Mouse (Mus musculus): ENCODE data around the gene Dhh. TPM values are rescaled to one million over a fixed set of nuclear protein-coding genes. Genes with fewer than 3 reads are reported as not detected.

The Dhh gene
- total RNA-seq, 1 experiment from 2014 or later = 3.5 TPM

DNA sequence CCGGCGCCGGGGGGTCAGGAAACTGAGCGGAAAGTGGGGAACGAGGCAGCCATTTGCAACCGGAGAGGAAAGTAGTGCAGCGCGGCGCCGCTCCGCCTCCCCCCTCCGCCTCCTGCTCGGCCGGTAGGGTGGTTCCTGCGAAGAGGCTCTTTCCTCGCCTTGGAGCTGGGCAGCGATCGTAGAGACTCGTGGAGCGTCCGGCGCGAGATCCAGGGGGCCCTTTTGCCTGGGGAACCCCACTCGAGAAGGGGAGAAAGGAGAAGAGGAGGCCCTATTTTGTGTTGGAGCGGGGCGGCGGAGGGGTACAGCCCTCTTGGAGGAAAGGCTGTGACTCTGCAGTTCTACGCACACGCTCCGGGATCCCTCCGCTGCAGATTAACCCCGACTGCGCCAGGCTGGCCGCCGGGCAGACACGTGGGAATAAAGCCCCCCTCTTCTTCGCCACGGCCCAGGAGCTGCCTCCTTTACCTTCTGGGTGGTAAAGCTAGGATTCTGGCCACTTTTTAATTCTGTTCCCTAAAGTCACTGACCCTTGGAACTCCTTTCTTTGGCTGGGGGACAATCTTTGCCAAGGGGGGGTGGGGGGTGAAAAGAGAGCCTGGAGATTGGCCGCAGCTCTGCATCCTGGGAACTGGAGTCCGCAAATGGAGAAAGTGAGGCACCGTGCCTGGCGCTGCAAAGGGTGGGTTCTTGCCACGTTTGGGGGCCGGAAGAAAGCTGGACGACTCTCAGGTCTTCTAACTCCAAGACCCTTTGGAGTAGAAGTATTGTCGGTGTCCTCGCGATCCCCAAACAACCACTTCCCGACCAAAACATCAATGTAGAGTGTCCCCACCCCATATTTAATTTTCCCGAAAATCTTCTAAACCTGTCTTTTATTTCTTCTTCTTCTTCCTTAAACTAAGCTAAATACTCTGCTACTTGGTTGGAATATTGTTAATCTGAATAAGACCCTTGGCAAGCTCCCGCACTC, 26.1 kb downstream of the Dhh start:
- peak; percentile 95 for DNase-seq

DNA sequence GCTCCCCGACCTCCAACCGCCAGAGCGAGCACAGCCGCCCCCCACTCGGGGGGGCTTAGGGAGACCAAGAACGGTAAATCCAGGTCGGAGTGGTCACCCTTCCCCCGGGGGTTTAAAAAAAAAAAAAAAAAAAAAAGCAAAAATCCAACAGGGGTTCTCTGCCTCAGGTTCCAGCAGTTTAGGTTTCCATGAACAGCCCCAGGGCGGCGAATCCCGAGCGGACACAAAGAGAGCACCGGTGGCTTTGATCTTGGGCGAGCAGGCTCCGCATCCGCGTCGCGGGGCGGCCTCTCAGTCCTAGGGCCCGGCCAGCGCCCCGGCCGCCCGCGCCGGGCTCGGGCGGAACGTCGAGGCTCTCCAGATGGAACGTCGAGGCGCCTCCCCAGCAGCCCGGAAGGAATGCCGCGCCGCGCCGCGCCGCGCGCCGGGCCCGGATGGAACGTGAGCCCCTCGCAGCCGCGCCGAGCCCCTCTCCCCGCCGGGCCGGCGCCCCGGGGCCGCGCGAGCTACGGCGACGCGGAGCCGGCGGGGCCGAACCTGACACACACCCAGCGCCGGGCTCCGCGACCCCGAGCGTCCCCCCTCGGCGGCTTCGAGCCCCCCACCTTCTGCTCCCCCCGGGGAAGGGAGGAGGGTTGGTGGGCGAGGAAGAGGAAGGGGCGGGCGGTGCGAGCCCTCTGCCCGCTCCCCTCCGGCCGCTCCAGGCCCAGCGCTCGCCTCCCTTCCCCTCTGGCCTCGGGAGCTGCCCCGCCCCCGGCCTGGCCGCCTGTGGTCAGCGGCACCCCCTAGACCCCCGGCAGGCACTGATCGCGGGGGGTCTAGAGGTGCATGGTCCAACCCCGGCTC, 27.0 kb downstream of the Dhh start, which contains the start of gene Kmt2d:
TSS of gene Kmt2d (minus strand) at position 135 of the 846 bp plus-strand sequence.
- DNase-seq = peak; percentile 64

DNA sequence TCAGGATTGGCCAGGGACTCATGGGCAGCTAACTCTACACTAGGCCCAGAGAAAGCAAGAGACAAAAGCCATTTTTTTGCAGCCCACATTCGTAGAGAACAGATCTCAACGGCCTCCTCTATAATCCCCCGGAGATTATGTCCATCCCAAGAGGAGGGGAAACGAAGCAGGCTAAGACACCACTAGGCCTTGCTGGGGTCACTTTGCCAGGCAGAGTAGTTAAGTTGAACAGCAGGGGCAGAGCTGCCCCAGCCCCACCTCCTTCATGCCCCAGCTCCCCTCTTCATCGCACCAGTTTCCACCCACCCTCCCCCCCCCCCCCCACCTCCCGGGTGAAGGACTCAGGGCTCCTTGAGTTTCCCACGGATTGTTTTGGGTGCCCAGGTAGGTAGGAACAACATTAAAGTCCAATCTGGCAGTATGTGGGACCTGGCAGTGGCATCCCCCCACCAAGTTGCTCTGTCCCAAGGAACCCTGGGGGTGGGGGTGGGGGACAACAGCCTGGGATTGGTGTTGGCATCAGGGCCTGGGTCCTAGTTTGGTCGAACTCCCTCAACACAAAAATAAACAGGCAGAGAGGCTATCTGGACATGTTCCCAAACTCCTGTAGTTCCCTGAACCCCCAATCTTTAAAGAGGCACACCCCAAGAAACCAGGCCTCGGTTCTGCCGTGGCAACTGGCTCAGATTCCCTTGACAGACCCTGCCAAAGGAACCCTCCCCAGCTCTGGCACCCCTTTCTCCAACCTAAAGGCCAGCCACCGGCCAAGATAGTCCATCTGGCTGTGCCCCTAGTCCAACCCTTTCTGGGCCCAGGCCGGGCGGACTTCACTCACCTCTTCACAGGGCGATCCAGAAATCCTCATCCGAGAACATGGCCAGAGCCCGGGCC, 27.9 kb downstream of the Dhh start:
- DNase-seq = peak; percentile 65

DNA sequence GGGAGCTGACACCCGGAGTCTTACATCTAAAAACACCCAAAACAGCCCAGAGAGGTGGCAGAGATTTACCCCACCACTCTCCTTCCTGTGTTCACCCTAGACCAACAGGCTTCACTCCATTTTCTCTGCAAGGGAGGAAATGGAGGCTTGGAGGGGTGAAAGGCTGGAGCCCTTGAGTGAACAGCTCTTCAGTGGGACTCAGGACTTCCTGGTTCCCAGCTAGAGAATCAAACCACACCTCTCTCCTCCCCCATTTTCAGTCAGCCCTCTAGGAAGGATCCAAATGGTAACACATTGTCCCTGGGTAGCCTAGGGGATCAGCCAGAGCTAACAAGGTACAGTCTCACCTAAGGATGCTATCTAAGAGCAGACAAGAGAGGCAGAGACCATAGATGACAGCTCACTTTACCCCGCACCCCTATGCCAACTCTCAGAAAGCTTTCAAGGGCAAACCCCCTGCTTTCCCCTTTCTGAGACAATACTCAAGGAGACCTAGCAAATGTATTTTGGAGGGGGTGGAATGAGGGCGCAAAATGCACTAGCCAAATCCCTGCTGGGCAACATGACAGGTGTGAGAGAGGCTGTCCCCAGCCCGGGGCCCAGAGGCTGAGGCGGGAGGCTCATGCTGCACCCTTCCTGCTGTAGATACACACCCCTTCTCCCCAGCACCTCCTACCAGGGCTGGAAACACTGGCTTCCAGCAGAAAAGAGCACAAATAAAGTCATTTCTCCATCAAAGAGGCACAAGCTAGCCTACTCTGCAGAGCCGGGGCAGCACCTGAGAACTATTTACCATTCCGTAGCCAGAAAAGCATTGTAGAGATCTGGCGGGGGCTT, 28.8 kb downstream of the Dhh start:
- DNase-seq = no peak

DNA sequence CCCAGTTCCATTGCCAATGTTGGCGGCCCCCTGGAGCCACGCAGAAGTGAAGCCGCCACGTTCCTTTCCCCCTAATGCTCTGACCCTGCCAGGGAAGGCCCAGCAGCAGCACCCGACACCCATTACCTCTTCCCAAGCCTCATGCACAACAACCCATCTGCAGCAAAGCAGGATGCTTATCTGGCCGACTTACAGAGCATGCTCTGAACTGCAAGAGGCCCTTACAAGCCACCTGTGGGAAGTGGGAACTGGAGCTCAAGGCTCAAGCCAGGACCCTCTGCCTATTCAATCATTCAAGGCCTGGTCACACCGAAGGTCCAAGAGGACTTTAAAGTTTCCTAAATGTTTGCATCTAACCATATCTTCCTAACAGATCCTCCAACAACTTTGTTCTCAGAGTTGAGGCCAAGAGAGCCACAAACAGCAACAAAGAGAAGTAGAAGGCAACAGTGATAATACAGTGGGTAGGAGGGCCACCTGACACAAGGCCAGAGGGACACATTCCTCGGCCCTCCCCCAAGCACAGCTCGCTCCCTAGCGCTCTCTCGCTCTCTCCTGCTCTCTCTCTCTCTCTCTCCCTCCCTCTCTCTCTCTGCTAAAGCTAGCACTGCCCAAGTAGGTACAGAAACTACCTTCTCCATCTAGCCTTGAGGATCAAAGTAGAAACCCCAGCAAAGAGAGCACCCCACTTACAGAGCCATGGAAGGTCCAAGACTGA, 29.8 kb downstream of the Dhh start:
- no peak for DNase-seq

DNA sequence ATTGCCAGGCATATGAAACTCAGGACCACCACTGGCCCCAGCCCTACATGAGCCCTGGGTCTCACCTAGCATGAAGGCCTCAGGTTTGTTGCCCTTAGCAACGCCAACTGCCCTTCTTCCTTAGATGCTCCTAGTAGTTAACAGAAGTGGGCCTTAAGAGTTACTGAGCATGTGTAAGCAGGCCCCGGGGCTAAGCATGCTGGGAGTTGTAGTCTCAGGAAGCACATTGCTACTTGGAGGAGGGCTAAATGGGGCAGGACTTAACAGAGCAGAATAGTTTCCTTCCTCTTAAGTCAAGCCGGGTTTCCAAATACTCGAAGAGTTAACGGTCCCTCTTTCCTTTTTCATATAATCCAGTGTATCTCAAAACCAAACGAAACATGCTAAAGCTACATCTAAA, 31.0 kb downstream of the Dhh start:
- DNase-seq = peak; percentile 68

DNA sequence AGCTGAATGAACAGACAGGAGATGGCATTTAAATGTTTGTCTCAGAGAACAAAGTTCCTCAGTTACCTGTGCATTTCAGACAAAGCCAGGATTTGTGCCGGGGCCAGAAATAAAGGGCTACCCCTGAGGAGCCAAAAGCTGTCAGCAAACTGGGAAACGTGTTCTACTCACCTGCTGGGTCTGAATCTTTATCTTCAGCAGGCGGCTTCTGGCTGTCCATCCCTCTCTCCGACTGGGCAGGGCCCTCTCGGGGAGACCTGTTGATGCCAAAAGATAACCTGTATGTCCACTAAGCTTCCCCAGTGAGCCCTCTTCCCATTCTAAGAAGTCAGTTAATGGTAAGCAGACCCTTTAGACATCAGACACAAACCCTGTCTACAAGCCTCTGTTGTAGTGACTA, 31.8 kb downstream of the Dhh start:
- no peak for DNase-seq

DNA sequence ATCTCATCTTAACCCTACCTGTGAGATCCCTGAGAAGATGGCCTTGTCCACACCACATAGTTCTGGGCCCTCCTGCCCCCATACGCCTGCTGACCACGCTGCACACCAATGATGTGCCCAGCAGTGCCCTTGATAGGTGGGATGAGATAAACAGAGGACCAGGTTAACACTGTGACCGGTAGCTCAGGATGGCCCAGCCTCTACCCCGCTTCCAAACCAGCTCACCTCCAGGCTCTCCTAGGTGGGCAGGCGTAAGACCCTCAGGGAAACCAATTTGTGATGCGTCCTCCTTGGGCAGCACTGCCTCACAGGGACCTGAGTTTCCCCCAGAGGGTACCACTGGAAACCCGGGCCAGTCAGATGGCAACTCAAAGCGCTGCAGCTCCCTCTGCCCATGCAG, 32.6 kb downstream of the Dhh start:
- DNase-seq = no peak

DNA sequence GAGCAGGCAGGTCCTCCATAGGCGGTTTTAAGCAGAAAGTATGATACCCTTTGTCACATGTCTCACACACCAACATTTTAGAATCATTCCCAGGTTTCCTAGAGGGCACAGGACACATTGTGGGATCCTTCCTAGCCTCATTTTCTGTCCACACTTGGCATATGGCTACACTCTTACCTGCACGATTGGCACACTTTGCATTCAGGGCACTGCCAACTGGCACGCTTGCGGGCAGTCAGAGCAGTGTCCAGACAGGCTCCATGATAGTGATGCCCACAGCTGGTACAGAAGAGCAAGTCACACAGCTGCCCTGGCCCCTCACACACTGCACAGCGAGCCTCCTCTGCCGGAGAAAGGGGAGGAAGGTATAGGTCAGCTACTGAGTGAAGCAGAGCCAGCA, 33.4 kb downstream of the Dhh start:
- no peak for DNase-seq

DNA sequence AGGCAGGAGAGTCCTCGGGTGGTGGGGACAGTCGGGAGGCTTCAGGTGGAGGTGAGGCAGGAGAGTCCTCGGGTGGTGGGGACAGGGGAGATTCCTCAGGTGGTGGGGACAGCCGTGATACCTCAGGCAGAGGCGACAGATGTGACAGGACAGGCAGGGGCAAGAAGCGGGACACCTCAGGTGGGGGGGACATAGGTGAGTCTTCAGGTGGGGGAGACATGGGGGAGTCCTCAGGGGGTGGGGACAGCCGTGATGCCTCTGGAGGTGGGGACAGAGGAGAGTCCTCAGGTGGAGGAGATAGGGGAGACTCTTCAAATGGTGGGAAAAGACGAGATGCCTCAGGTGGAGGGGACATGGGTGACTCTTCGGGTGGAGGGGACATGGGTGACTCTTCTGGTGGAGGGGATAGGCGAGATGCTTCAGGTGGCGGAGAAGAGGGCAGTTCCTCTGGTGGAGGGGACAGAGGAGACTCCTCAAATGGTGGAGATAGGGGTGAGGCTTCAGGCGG, 34.8 kb downstream of the Dhh start:
- DNase-seq = no peak

DNA sequence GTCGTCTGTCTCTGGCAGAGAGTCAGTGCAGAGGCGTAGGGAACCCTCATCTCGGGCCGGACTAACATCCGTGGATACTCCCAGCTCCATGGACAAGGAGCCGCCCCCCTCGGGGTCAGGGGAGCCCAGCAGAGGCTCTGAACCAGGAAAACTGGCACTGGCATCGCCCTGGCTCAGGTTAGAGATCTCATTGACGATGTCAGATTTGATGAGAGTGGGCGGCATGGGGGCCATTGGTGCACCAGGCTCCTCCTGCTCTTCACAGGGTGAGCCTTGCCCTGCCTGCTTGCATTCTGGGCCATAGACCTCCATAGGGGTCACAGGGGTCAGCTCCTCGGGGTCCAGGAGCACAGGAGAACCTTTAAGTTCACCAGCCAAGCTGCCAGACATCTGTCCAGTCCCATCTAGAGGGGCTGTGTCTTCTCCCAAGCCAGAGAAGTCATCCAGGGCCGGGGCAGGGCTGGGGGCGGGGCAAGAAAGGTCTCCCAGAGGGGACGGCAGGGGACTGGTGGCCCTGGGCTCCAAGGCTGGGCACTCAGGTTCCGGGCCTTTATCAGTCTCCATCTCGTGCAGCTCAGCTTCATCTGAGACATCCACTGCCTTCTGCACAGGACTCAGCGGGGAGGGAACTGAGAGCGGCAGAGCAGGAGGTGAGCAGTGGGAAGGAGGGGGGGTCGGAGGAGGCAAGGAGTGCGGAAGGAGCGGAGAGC, 36.5 kb downstream of the Dhh start:
- no peak for DNase-seq

DNA sequence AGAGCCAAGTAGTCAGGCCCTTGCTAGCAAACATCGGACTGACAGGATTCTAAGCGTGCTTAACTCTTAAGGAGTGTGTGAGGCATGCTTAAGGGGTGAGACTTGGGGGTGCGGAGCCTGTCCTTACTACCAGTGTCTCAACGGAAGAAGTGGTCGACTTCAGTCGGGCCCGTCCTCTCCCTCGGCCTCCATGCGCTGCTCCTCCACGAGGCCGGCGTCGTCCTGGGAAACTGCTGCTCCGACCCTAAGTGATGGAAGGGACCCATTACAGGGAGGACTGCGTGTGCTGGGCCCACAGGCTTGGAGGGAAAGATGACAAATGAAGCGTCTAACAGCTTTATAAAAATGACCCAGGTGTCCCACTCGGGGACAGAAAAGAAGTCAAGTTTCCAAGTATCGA, 37.4 kb downstream of the Dhh start:
- DNase-seq = no peak

DNA sequence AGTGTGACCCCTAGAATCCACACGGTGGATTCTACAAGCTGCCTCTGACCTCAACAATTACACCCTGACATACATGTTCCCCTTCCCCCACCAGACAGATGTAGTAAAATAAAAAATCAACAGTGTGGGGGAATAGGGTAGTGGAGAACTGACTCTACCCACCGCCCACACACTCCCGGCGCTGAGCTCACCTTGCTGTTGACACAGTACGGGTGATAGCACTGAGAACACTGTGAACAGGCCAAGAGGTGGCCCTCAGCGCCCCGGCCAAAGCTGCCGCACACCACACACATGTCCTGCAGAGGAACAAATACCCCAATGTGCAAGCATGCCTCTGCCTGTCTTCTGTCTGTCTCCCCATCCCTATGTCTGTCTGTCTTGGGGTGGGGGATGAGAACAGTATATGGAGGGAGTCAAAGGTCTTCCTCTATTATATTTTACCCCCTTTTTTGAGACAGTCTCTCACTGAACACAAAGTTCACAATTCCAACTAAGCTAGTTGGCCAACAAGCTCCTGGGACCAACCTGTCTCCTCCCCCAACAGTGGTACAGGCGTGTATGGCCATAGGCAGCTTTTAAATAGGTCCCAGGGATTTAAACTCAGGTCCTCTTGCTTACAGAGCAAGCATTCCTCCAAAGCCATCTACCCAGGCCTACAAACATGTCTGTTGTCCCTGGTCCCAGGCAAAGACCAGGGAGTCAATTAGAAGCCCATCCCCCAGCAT, 38.9 kb downstream of the Dhh start:
- DNase-seq = no peak

DNA sequence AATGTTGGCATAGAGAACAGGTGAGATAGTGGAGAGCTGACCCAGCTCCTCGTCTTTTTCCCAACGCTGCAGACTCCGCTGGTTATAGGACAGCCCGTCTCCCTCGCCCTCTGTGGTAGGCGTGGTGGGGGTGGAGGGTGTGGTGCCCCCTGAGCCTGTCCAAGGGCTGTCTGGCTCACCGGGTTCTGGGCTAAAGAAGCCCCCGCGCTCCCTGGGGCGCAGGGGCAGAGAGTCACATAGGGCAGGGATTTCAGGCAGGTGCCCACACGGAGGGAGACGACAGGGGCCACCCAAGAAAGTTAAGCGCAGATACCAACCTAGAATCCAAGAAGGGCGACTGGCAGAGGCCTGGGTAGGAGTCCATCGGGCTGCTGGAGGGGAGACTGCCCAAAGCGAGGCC, 44.1 kb downstream of the Dhh start:
- peak; percentile 6 for DNase-seq

DNA sequence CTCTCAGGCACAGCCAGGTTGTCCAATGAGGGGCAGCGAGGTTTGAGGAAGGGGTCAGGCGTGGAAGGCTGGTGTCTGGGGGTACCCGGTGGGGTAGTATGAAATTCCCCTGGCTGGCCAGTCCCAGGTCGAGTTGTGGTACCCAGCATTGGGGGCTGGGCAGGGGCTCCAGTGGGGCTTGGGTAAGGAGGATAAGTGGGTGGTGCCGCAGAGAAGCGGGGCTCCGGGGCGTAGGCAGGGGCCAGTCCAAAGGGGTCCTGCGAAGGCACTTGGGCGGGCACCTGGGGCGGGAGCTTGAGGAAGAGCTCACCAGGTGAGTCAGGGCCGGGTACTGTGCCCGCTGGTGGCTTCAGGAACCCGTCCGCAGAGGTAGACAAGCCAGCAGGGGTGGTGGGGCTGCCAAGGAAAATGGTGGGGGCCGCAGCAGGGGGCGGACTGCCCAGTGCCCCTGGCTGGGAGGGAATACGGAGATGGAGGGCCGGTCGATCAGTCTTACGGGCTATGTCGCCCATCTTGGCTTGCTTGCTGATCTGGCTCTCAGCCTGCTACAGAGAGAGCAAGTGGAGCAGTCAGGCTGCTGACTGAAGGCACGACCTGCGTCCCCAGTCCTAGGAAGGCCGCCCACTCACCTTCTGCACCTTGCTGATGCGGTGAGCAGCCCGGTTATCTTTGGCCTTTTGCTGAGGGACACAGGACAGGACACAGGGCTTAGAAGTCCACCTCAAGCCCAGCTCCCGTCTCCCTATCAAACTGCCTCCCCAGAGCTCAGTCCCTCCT, 45.0 kb downstream of the Dhh start:
- DNase-seq = peak; percentile 4

DNA sequence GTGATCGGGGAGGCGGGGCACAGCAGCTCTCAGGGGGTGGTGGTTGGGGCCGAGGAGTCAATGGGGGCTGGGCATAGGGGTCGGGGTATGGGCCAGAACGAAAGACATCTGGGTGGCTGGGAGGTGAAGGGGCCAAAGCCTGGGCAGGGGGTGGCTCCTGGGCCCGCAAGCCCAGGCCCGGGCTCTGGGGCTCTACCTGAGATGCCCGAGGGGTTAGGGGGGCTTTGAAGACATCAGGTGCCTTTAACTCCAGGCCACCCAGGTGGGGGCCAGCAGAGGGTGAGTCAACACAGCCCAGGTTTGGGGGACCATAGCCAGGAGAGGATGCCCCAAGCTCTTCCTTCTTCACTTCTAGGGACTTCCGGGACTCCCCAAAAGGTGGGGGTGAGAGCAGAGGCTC, 45.6 kb downstream of the Dhh start:
- DNase-seq = peak; percentile 4

DNA sequence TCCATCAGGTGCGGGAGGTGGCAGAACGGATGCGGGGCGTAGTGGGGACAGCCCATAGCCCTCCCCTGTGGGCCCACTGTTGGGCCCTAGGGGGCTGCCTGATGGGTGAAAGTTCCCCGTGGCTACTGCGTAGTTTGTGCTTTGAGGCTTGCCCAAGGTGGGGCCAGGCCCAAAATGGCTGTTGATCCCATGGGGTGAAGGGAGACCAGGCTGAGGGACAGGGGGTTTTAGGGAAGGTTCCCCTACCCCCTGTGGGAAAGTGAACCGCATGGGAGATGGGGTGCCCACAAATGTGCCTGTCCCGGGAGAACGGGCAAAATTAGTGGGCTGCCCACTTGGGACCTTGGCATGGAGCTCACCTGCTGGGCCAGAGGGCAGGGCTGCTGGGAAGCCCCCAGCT, 46.3 kb downstream of the Dhh start:
- DNase-seq = no peak

DNA sequence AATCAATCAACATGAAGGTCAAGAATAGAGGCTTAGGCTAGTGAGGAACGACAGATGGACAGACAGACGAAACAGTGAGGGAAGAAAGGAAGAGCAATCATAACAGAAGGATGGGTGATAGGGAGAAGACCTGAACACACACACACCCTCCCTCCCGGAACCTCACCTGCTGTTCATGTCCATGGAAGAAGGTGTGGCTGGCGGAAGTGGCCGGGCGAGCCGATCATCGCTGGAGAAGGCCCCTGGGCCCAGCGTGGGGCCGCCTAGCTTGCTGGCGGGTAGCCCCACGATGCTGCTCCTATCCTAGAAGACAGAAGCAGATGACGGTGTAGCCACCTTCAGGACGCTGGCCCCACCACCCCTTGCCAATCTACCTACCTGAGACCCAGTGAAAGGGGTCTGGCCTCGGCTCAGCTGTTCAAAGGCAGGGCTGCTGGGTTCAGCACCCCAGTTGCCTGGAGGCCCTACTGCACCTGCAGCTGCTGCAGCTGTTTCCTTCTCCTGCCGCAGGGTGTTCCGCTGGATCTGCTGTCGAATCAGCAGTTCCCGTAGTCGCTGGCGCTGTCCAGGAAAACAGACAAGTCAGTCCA, 47.0 kb downstream of the Dhh start:
- no peak for DNase-seq
